Mouse (Mus musculus) thymus, postnatal 10 days (tissue): Measurements from ENCODE around the gene H2-DMa.
"Not testable (repeated sequence)": the region's sequence is repeated elsewhere in the genome, so short reads cannot be mapped to it uniquely, and the experiment has no call there.

Experiments
- DNase-seq, 2 experiments: peaks; one replicate each; pipeline ENCODE4 v3.0.0; 2021; ENCODE audit warnings: low spot score in 2 of 2

The H2-DMa gene

GRCm38 (mm10) chr17:34126826-34127420, 7.6 kb downstream of the H2-DMa start:
- no peak for DNase-seq

GRCm38 (mm10) chr17:34127475-34127874, 8.1 kb downstream of the H2-DMa start:
- DNase-seq = peak; percentile 41 to 49

- peak; percentile 49 to 52 for DNase-seq
Measured at GRCm38 (mm10) chr17:34128264-34128937, 9.1 kb downstream of the H2-DMa start.

- peak; percentile 51 to 60 for DNase-seq
Measured at GRCm38 (mm10) chr17:34128944-34129791, 9.8 kb downstream of the H2-DMa start.

- DNase-seq = no peak
Measured at GRCm38 (mm10) chr17:34130073-34130947, 11.0 kb downstream of the H2-DMa start.

- DNase-seq = no peak
Measured at GRCm38 (mm10) chr17:34131911-34132310, 12.6 kb downstream of the H2-DMa start.

- no peak for DNase-seq
Measured at GRCm38 (mm10) chr17:34133289-34133688, 13.9 kb downstream of the H2-DMa start.

GRCm38 (mm10) chr17:34134451-34134850, 15.1 kb downstream of the H2-DMa start:
- no peak for DNase-seq

GRCm38 (mm10) chr17:34135297-34136224, 16.2 kb downstream of the H2-DMa start:
- DNase-seq = peak; percentile 95 to 100

- DNase-seq = no peak
Measured at GRCm38 (mm10) chr17:34137601-34138000, 18.3 kb downstream of the H2-DMa start.

GRCm38 (mm10) chr17:34138655-34139054, 19.3 kb downstream of the H2-DMa start:
- DNase-seq = no peak

- DNase-seq = no peak
Measured at GRCm38 (mm10) chr17:34139416-34139815, 20.1 kb downstream of the H2-DMa start.

- DNase-seq = no peak
Measured at GRCm38 (mm10) chr17:34140240-34140639, 20.9 kb downstream of the H2-DMa start.

- DNase-seq = no peak
Measured at GRCm38 (mm10) chr17:34141448-34141847, 22.1 kb downstream of the H2-DMa start.

- DNase-seq = no peak
Measured at GRCm38 (mm10) chr17:34142456-34143010, 23.2 kb downstream of the H2-DMa start.

GRCm38 (mm10) chr17:34143033-34143432, 23.7 kb downstream of the H2-DMa start, which contains the start of gene H2-DMb2:
H2-DMb2 (plus strand) TSS chr17:34143307.
- DNase-seq = peak; percentile 75 to 79

- DNase-seq = no peak
Measured at GRCm38 (mm10) chr17:34143461-34143860, 24.1 kb downstream of the H2-DMa start.

- DNase-seq = not testable (repeated sequence)
Measured at GRCm38 (mm10) chr17:34144221-34144620, 24.9 kb downstream of the H2-DMa start.

GRCm38 (mm10) chr17:34144960-34145371, 25.6 kb downstream of the H2-DMa start:
- DNase-seq = no peak

GRCm38 (mm10) chr17:34152923-34153322, 33.6 kb downstream of the H2-DMa start, which contains the start of gene H2-DMb1:
H2-DMb1 (plus strand) TSS chr17:34153072.
- no peak for DNase-seq
